Mouse (Mus musculus) ES-E14 (cell line): ENCODE data around the gene Cubn.

Experiments used
- CHD2 ChIP-seq: IDR thresholded peaks from 2 replicates; pipeline ENCODE4 v1.6.1; 2014; ENCODE audit warnings: mild to moderate bottlenecking, low read depth, low read length, inconsistent platforms
- HCFC1 ChIP-seq: IDR thresholded peaks from 2 replicates; pipeline ENCODE4 v1.6.1; 2012; ENCODE audit warnings: low read length, inconsistent platforms, borderline replicate concordance; ENCODE audit not compliant: insufficient read depth
- MAFK ChIP-seq: IDR thresholded peaks from 2 replicates; pipeline ENCODE4 v1.6.1; 2014; ENCODE audit warnings: mild to moderate bottlenecking, low read depth, low read length, inconsistent platforms; ENCODE audit not compliant: insufficient read depth
- ZC3H11A ChIP-seq: IDR thresholded peaks from 2 replicates; pipeline ENCODE4 v1.6.1; 2012; ENCODE audit warnings: low read depth, mild to moderate bottlenecking, inconsistent platforms, low read length, borderline replicate concordance
- ZNF384 ChIP-seq: IDR thresholded peaks from 2 replicates; pipeline ENCODE4 v1.6.1; 2012; ENCODE audit warnings: low read depth, low read length, inconsistent platforms

GRCm38 (mm10) chr2:13271165-13271957 is 220.3 kb downstream of the Cubn start, which contains the start of gene Rsu1:
- no peak for TF ChIP-seq MAFK
- no peak for TF ChIP-seq ZC3H11A
- TF ChIP-seq CHD2: no peak
- TF ChIP-seq HCFC1: peak; percentile 87
- no peak for TF ChIP-seq ZNF384
